Mouse (Mus musculus): ENCODE measurements at regions not wholly inside any gene's neighbourhood (a gene's known extent, or its start where the extent isn't known, plus 50 kb on each side); places are given as distances from the start of the nearest gene placed in this dataset.

- Histone ChIP-seq H3K9ac (ENCODE audit: insufficient read depth, low read depth, low read length, poor library complexity, severe bottlenecking) (no peak overlapping the region), H3K36me3 (ENCODE audit: control insufficient read depth, insufficient read depth, low read length, poor library complexity, severe bottlenecking) (no peaks in the 10 kb centered on the region), H3K4me1 (ENCODE audit: control insufficient read depth in 2 of 2, insufficient read depth in 2 of 2, low read length in 2 of 2, poor library complexity in 1 of 2) (peaks cover 0 to 2% of the 10 kb centered on the region in 2 experiments; a peak in 1 of 4 replicates), H3K9me3 (ENCODE audit: control insufficient read depth, insufficient read depth, low read depth, low read length) (no peaks in the 10 kb centered on the region), H3K27ac (ENCODE audit: insufficient read depth, low read depth, low read length, poor library complexity, severe bottlenecking) (no peak overlapping the region), H3K4me3 (ENCODE audit: insufficient read depth in 1 of 2, low read depth in 1 of 2, low read length in 2 of 2, poor library complexity in 1 of 2, severe bottlenecking in 1 of 2) (no peak overlapping the region)
- DNase-seq (ENCODE audit: low read depth, low spot score) = no peak
- TF ChIP-seq ZNF384 (IDR thresholded peaks at IDR 0.05; ENCODE audit: low read depth, low read length) = no peak
- TF ChIP-seq MAFK (IDR thresholded peaks at IDR 0.05; ENCODE audit: insufficient read depth, low read depth, low read length) = no peak
- TF ChIP-seq HCFC1 (IDR thresholded peaks at IDR 0.05; ENCODE audit: borderline replicate concordance, insufficient read depth, low read length) = no peak
- no peak for TF ChIP-seq CHD2 (IDR thresholded peaks at IDR 0.05; ENCODE audit: low read depth, low read length)
- in situ Hi-C loops (cut with MboI; ENCODE audit: low sequenced_read_pairs in 2 of 2, unreplicated experiment in 2 of 2) = no loop called here
These were observed 301.6 kb downstream of the Slc4a3 start for GRCm38 (mm10) chr1:75847681-75848080.

DNA sequence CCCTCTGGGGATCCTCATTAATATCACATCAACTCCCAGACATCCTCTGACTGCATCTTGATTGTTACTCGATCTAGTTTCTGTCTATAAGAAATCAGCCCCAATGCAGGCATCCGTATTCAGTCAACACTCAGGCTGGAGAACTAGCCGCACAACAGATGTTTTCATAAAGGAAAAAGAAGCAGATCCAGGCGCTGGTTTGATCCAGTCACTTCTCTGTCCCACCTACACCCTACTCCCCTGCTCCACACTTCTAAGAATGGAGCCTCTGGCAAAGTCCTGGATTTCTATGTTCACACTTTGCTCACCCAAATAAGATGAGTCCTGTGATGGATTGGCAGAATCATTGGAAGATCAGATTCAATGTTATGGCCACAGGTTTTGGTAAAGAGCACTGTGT, 302.4 kb downstream of the Slc4a3 start:
- Histone ChIP-seq H3K9me3 (ENCODE audit: control insufficient read depth, insufficient read depth, low read depth, low read length) (no peaks in the 10 kb centered on the region), H3K4me1 (ENCODE audit: control insufficient read depth in 2 of 2, insufficient read depth in 2 of 2, low read length in 2 of 2, poor library complexity in 1 of 2) (peaks cover 0 to 2% of the 10 kb centered on the region in 2 experiments; a peak in 1 of 4 replicates), H3K9ac (ENCODE audit: insufficient read depth, low read depth, low read length, poor library complexity, severe bottlenecking) (no peak overlapping the region), H3K4me3 (ENCODE audit: insufficient read depth in 1 of 2, low read depth in 1 of 2, low read length in 2 of 2, poor library complexity in 1 of 2, severe bottlenecking in 1 of 2) (no peak overlapping the region), H3K36me3 (ENCODE audit: control insufficient read depth, insufficient read depth, low read length, poor library complexity, severe bottlenecking) (no peaks in the 10 kb centered on the region), H3K27ac (ENCODE audit: insufficient read depth, low read depth, low read length, poor library complexity, severe bottlenecking) (no peak overlapping the region)
- no peak for DNase-seq (ENCODE audit: low read depth, low spot score)
- TF ChIP-seq ZNF384 (IDR thresholded peaks at IDR 0.05; ENCODE audit: low read depth, low read length) (no peak), MAFK (IDR thresholded peaks at IDR 0.05; ENCODE audit: insufficient read depth, low read depth, low read length) (no peak), HCFC1 (IDR thresholded peaks at IDR 0.05; ENCODE audit: borderline replicate concordance, insufficient read depth, low read length) (no peak), CHD2 (IDR thresholded peaks at IDR 0.05; ENCODE audit: low read depth, low read length) (no peak), ZC3H11A (IDR thresholded peaks at IDR 0.05; ENCODE audit: borderline replicate concordance, low read depth, low read length) (no peak)
- in situ Hi-C loops (cut with MboI; ENCODE audit: low sequenced_read_pairs in 2 of 2, unreplicated experiment in 2 of 2) = no loop called here

DNA sequence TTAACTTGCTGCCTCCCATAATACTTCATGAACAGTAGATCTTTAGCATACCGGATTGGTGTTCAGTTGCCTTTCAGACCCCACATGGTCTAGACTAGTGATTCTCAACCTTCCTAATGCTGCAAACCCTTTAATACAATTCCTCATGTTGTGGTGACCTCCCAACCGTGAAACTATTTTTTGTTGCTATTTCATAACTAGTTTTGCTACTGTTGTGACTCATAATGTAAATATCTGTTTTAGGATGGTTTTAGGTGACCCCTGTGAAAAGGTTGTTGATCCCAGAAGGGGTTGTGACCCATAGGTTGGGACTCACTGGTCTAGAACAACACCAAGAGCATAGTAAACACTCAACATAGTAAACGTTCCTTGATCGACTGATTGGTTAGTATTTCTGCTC, 304.1 kb downstream of the Slc4a3 start:
- Histone ChIP-seq H3K36me3 (ENCODE audit: control insufficient read depth, insufficient read depth, low read length, poor library complexity, severe bottlenecking) (no peaks in the 10 kb centered on the region), H3K9ac (ENCODE audit: insufficient read depth, low read depth, low read length, poor library complexity, severe bottlenecking) (no peak overlapping the region), H3K4me1 (ENCODE audit: control insufficient read depth in 2 of 2, insufficient read depth in 2 of 2, low read length in 2 of 2, poor library complexity in 1 of 2) (no peaks in the 10 kb centered on the region; a peak in 1 of 4 replicates), H3K4me3 (ENCODE audit: insufficient read depth in 1 of 2, low read depth in 1 of 2, low read length in 2 of 2, poor library complexity in 1 of 2, severe bottlenecking in 1 of 2) (no peak overlapping the region), H3K27ac (ENCODE audit: insufficient read depth, low read depth, low read length, poor library complexity, severe bottlenecking) (no peak overlapping the region), H3K9me3 (ENCODE audit: control insufficient read depth, insufficient read depth, low read depth, low read length) (no peaks in the 10 kb centered on the region)
- no peak for DNase-seq (ENCODE audit: low read depth, low spot score)
- in situ Hi-C loops (cut with MboI; ENCODE audit: low sequenced_read_pairs in 2 of 2, unreplicated experiment in 2 of 2) = no loop called here
- TF ChIP-seq CHD2 (IDR thresholded peaks at IDR 0.05; ENCODE audit: low read depth, low read length) (no peak), ZNF384 (IDR thresholded peaks at IDR 0.05; ENCODE audit: low read depth, low read length) (no peak), MAFK (IDR thresholded peaks at IDR 0.05; ENCODE audit: insufficient read depth, low read depth, low read length) (no peak), ZC3H11A (IDR thresholded peaks at IDR 0.05; ENCODE audit: borderline replicate concordance, low read depth, low read length) (no peak), HCFC1 (IDR thresholded peaks at IDR 0.05; ENCODE audit: borderline replicate concordance, insufficient read depth, low read length) (no peak)

DNA sequence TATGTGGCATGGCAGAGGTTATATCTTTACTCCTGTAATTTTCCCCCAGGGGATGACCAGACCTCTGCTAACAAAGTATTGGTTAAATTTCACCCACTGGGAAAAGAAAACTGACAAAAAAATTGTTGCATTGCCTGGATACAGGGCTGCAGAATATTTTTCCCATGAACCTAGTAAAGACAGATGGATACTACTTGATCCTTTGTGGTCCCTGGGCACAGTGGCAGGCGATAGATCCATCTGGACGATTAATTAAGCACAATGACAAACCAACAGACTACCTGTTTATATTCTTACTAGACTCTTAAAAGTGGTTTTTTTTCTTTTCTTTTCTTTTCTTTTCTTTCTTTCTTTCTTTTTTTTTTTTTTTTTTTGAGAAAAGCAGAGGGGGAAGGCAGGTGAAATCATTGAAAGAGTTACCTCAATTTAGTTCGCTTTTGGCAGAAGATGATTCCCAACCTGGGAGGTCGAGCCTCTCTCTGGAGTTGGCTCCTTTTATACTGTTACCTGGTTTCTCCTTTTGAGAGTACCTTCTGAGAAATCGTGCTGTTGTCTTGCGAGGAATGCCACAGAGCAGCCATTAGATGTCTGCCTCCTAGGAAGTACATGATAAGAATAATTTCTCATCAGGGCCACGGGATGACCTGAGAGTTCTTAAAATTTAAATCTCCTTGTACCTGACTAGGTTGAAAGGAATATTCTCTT, 312.6 kb downstream of the Slc4a3 start:
- no peaks in the 10 kb centered on the region for H3K36me3 ChIP-seq (ENCODE audit: control insufficient read depth, insufficient read depth, low read length, poor library complexity, severe bottlenecking)
- no peak for TF ChIP-seq HCFC1 (IDR thresholded peaks at IDR 0.05; ENCODE audit: borderline replicate concordance, insufficient read depth, low read length)
- no peak for TF ChIP-seq CHD2 (IDR thresholded peaks at IDR 0.05; ENCODE audit: low read depth, low read length)
- TF ChIP-seq ZNF384 (IDR thresholded peaks at IDR 0.05; ENCODE audit: low read depth, low read length) = no peak
- TF ChIP-seq MAFK (IDR thresholded peaks at IDR 0.05; ENCODE audit: insufficient read depth, low read depth, low read length) = no peak
- H3K27ac ChIP-seq (ENCODE audit: insufficient read depth, low read depth, low read length, poor library complexity, severe bottlenecking) = no peak overlapping the region
- no peak overlapping the region for H3K9ac ChIP-seq (ENCODE audit: insufficient read depth, low read depth, low read length, poor library complexity, severe bottlenecking)
- in situ Hi-C loops (cut with MboI; ENCODE audit: low sequenced_read_pairs in 2 of 2, unreplicated experiment in 2 of 2) = no loop called here
- no peaks in the 10 kb centered on the region for H3K9me3 ChIP-seq (ENCODE audit: control insufficient read depth, insufficient read depth, low read depth, low read length)
- H3K4me3 ChIP-seq (ENCODE audit: insufficient read depth in 1 of 2, low read depth in 1 of 2, low read length in 2 of 2, poor library complexity in 1 of 2, severe bottlenecking in 1 of 2) = no peak overlapping the region
- H3K4me1 ChIP-seq (ENCODE audit: control insufficient read depth in 2 of 2, insufficient read depth in 2 of 2, low read length in 2 of 2, poor library complexity in 1 of 2) = no peaks in the 10 kb centered on the region
- DNase-seq (ENCODE audit: low read depth, low spot score) = no peak

Measured in ES-E14 (cell line).